Mouse (Mus musculus) stomach, postnatal 0 days (tissue): ENCODE data around the gene Rcan1.

ENCODE experiments used
- CTCF ChIP-seq: IDR thresholded peaks from 2 replicates; pipeline ENCODE4 v1.5.1; 2016; ENCODE audit warnings: antibody characterized with exemption, low read depth, mild to moderate bottlenecking, moderate library complexity
- EP300 ChIP-seq: optimal IDR thresholded peaks from 2 replicates; pipeline ENCODE3; 2016; ENCODE audit warnings: antibody characterized with exemption

- TF ChIP-seq CTCF (peak; percentile 81), EP300 (no peak)
Measured at GRCm38 (mm10) chr16:92478561-92479150, 8.0 kb upstream of the Rcan1 start.
